Mouse (Mus musculus): ENCODE results near the gene Srsf6.
"Not testable (repeated sequence)": the region's sequence is repeated elsewhere in the genome, so short reads cannot be mapped to it uniquely, and the experiment has no call there.

The Srsf6 gene

GRCm38 (mm10) chr2:162931123-162931673 lies at the start of gene Srsf6:
Gene Srsf6, plus strand, starts transcription at chr2:162931528.
- peak; percentile 86 to 89 for DNase-seq (ENCODE audit: low spot score in 2 of 2)

- DNase-seq (ENCODE audit: low spot score in 2 of 2), result no peak
Observed at GRCm38 (mm10) chr2:162884101-162884500, 47.2 kb upstream of the Srsf6 start.

GRCm38 (mm10) chr2:162887121-162887520 lies 44.2 kb upstream of the Srsf6 start:
- no peak for DNase-seq (ENCODE audit: low spot score in 2 of 2)

GRCm38 (mm10) chr2:162888677-162889076 lies 42.7 kb upstream of the Srsf6 start:
- DNase-seq (ENCODE audit: low spot score in 2 of 2), result no peak

- no peak for DNase-seq (ENCODE audit: low spot score in 2 of 2)
Observed at GRCm38 (mm10) chr2:162889191-162889590, 42.1 kb upstream of the Srsf6 start.

GRCm38 (mm10) chr2:162889731-162890130 lies 41.6 kb upstream of the Srsf6 start:
- DNase-seq (ENCODE audit: low spot score in 2 of 2), result no peak

GRCm38 (mm10) chr2:162892979-162893378 lies 38.3 kb upstream of the Srsf6 start:
- not testable (repeated sequence) for DNase-seq (ENCODE audit: low spot score in 2 of 2)

- not testable (repeated sequence) for DNase-seq (ENCODE audit: low spot score in 2 of 2)
Observed at GRCm38 (mm10) chr2:162899256-162899655, 32.1 kb upstream of the Srsf6 start.

- DNase-seq (ENCODE audit: low spot score in 2 of 2), result no peak
Observed at GRCm38 (mm10) chr2:162899880-162900589, 31.3 kb upstream of the Srsf6 start.

GRCm38 (mm10) chr2:162900590-162900916 lies 30.8 kb upstream of the Srsf6 start:
- DNase-seq (ENCODE audit: low spot score in 2 of 2), result no peak

- no peak for DNase-seq (ENCODE audit: low spot score in 2 of 2)
Observed at GRCm38 (mm10) chr2:162905902-162906301, 25.4 kb upstream of the Srsf6 start.

- DNase-seq (ENCODE audit: low spot score in 2 of 2), result no peak
Observed at GRCm38 (mm10) chr2:162908052-162908491, 23.3 kb upstream of the Srsf6 start.

GRCm38 (mm10) chr2:162914040-162914439 lies 17.3 kb upstream of the Srsf6 start:
- DNase-seq (ENCODE audit: low spot score in 2 of 2), result no peak

GRCm38 (mm10) chr2:162914519-162914918 lies 16.8 kb upstream of the Srsf6 start:
- DNase-seq (ENCODE audit: low spot score in 2 of 2), result no peak

- DNase-seq (ENCODE audit: low spot score in 2 of 2), result no peak
Observed at GRCm38 (mm10) chr2:162919926-162920325, 11.4 kb upstream of the Srsf6 start.

GRCm38 (mm10) chr2:162922183-162922582 lies 9.1 kb upstream of the Srsf6 start:
- DNase-seq (ENCODE audit: low spot score in 2 of 2), result no peak

- no peak for DNase-seq (ENCODE audit: low spot score in 2 of 2)
Observed at GRCm38 (mm10) chr2:162922834-162923233, 8.5 kb upstream of the Srsf6 start.

GRCm38 (mm10) chr2:162924126-162924525 lies 7.2 kb upstream of the Srsf6 start:
- DNase-seq (ENCODE audit: low spot score in 2 of 2), result no peak

GRCm38 (mm10) chr2:162927918-162928585 lies 3.3 kb upstream of the Srsf6 start:
- DNase-seq (ENCODE audit: low spot score in 2 of 2), result no peak

GRCm38 (mm10) chr2:162929704-162930103 lies 1.6 kb upstream of the Srsf6 start:
- DNase-seq (ENCODE audit: low spot score in 2 of 2), result no peak

- DNase-seq (ENCODE audit: low spot score in 2 of 2), result no peak
Observed at GRCm38 (mm10) chr2:162930516-162931122, 709 bp upstream of the Srsf6 start.
